Mouse (Mus musculus): ENCODE results near the gene Zfp503. TPM values are rescaled to one million over a fixed set of nuclear protein-coding genes. Genes with fewer than 3 reads are reported as not detected.

Gene Zfp503
- polyA plus RNA-seq, 1 experiment from 2014 or later, result 15.4 TPM

DNA sequence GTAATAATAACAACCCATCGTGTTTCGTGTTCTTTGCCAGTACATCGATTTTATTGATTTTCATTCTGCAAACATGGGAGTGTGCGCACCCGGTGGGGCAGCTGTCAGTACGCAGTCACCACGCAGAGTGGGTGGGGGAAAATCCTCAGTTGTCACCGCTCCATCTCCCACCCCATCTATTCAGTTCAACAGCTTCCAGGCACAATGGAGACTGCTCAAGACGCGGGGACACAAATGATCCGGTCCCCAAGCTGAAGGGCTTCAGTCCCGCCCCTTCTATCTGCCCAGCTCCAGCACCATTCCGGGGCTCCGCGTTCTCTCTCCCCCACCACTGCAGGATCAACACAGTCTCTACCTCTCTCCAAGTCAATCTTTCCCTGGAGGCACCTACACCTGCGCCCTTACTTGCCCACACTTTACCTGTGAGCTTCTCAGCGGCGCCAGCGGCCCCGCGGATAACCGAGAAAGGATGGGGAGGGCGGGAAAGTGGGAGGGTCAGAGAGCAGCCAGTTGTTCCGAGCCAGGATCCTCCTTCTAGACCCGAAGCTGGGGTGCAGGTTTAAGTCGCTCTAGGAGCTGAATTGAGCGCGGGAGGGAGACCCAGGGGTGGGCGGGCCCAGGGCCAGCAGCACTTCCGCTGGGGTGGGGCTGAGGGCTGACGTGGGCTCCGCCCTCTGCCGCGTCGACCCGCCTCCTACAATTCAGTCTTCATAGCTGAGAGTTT lies 5.8 kb upstream of the Zfp503 start:
- Histone ChIP-seq H3K4me2 (replicated peaks; ENCODE audit: low read depth, low read length) (peak overlapping the region; percentile 87), H3K9me3 (ENCODE audit: control insufficient read depth, low read length) (no peaks in the 10 kb centered on the region), H3K27me3 (ENCODE audit: control insufficient read depth, insufficient read depth, low read length) (peaks cover 14% of the 10 kb centered on the region), H3K4me3 (ENCODE audit: low read depth, low read length) (peak overlapping the region; percentile 62), H3K4me1 (replicated peaks; ENCODE audit: control insufficient read depth, insufficient read depth, low read length) (peaks cover 8% of the 10 kb centered on the region), H3K9ac (ENCODE audit: low read depth, low read length) (peak overlapping the region; percentile 77), H3K36me3 (ENCODE audit: control insufficient read depth, insufficient read depth, low read length) (no peaks in the 10 kb centered on the region), H3K27ac (ENCODE audit: low read depth, low read length) (peak overlapping the region; percentile 82)
- ATAC-seq (ENCODE audit: low FRiP score) (peak; percentile 79), DNase-seq (ENCODE audit: low spot score) (peak; percentile 78)
- WGBS, result under 1% methylated on average over 35 of the region's 36 CpGs

- under 1% methylated on average over 44 of the region's 44 CpGs for WGBS
- H3K4me3 ChIP-seq (ENCODE audit: low read depth, low read length), result peak overlapping the region; percentile 62
- ATAC-seq (ENCODE audit: low FRiP score) (no peak), DNase-seq (ENCODE audit: low spot score) (peak; percentile 65)
- H3K9me3 ChIP-seq (ENCODE audit: control insufficient read depth, low read length), result no peaks in the 10 kb centered on the region
- H3K27me3 ChIP-seq (ENCODE audit: control insufficient read depth, insufficient read depth, low read length), result peaks cover 14% of the 10 kb centered on the region
- peak overlapping the region; percentile 87 for H3K4me2 ChIP-seq (replicated peaks; ENCODE audit: low read depth, low read length)
- H3K27ac ChIP-seq (ENCODE audit: low read depth, low read length), result peak overlapping the region; percentile 62
- peak overlapping the region; percentile 49 for H3K9ac ChIP-seq (ENCODE audit: low read depth, low read length)
- no peaks in the 10 kb centered on the region for H3K36me3 ChIP-seq (ENCODE audit: control insufficient read depth, insufficient read depth, low read length)
- H3K4me1 ChIP-seq (replicated peaks; ENCODE audit: control insufficient read depth, insufficient read depth, low read length), result peaks cover 8% of the 10 kb centered on the region
Measured at GRCm38 (mm10) chr14:21994061-21994990, 4.9 kb upstream of the Zfp503 start.

DNA sequence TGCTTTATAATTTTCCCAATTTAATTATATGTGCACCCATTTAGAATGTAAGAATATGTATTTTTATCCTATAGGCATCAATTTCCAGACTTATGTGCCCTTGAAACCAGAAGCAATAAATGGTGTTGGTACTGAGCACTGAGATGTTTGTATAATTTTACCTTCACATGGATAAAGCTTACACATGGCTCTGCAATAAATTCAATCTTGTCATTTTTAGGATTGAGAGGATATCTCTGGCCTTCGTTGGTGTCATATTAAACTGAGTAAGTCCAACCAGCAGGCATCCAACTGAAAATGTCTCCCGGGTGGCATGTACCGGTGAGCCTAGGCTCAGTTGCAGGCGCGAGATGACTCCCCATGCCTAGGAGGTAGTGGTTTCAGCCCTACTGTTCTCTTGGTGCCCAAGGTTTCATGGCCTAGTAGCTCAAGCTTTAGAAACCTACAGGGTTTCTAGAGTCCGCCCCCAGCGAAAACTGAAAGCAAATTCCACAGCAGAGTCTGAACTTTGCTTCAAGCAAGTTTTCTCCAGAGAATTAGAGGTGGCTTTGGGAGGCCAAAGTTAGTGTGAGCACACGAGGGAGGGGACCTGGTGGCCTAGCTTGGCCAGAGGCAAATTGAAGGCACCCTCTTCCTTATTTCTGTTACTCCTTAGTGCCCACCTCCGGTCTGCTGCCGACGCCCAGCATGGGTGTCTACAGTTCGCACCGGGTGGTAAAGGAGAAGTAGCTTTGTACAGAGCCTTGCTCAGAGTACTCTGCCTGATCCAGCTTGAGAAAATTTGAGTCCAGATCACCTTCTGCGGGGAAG lies 4.1 kb upstream of the Zfp503 start:
- Histone ChIP-seq H3K4me2 (replicated peaks; ENCODE audit: low read depth, low read length) (peak overlapping the region; percentile 87), H3K36me3 (ENCODE audit: control insufficient read depth, insufficient read depth, low read length) (no peaks in the 10 kb centered on the region), H3K27me3 (ENCODE audit: control insufficient read depth, insufficient read depth, low read length) (peaks cover 14% of the 10 kb centered on the region), H3K9me3 (ENCODE audit: control insufficient read depth, low read length) (no peaks in the 10 kb centered on the region), H3K4me3 (ENCODE audit: low read depth, low read length) (peak overlapping the region; percentile 62; the same call in 1 of the 2 replicates), H3K4me1 (replicated peaks; ENCODE audit: control insufficient read depth, insufficient read depth, low read length) (peaks cover 8% of the 10 kb centered on the region), H3K9ac (ENCODE audit: low read depth, low read length) (peak overlapping the region; percentile 49; the same call in 1 of the 2 replicates), H3K27ac (ENCODE audit: low read depth, low read length) (peak overlapping the region; percentile 62)
- WGBS, result 4% methylated on average over 14 of the region's 14 CpGs
- DNase-seq (ENCODE audit: low spot score) (peak; percentile 61), ATAC-seq (ENCODE audit: low FRiP score) (no peak)

GRCm38 (mm10) chr14:21992321-21992885 lies 3.0 kb upstream of the Zfp503 start:
- H3K36me3 ChIP-seq (ENCODE audit: control insufficient read depth, insufficient read depth, low read length), result no peaks in the 10 kb centered on the region
- WGBS, result 22% methylated on average over 4 of the region's 4 CpGs
- H3K27ac ChIP-seq (ENCODE audit: low read depth, low read length), result 0 out of 2 replicates have a peak overlapping the region, but pooled peaks have one; percentile 24
- ATAC-seq (ENCODE audit: low FRiP score) (no peak), DNase-seq (ENCODE audit: low spot score) (peak; percentile 35)
- peaks cover 8% of the 10 kb centered on the region for H3K4me1 ChIP-seq (replicated peaks; ENCODE audit: control insufficient read depth, insufficient read depth, low read length)
- H3K4me3 ChIP-seq (ENCODE audit: low read depth, low read length), result peak overlapping the region; percentile 94
- H3K9ac ChIP-seq (ENCODE audit: low read depth, low read length), result peak overlapping the region; percentile 37
- no peaks in the 10 kb centered on the region for H3K9me3 ChIP-seq (ENCODE audit: control insufficient read depth, low read length)
- H3K4me2 ChIP-seq (replicated peaks; ENCODE audit: low read depth, low read length), result peak overlapping the region; percentile 83
- H3K27me3 ChIP-seq (ENCODE audit: control insufficient read depth, insufficient read depth, low read length), result peaks cover 14% of the 10 kb centered on the region

DNA sequence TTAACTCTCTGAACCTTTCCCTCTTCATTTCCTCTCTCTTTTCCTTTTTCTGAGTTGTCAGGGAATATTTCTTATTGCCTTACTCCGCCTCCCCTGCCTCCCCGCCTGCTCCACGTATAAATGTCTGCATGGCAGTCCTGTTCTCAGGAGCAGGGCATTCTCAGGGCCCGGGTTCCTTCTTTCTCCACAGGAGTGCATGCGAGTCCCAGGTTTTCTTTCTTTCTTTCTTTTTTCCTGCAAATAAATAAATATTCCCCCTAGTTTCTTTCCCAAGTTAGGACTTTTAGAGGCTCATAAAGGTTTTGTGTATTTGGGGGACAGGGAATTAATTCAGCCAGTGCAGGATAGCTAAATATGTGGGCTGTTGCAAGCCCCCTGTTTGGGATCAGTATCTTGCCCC lies 2.5 kb upstream of the Zfp503 start:
- Histone ChIP-seq H3K4me3 (ENCODE audit: low read depth, low read length) (peak overlapping the region; percentile 94), H3K9ac (ENCODE audit: low read depth, low read length) (peak overlapping the region; percentile 37), H3K4me2 (replicated peaks; ENCODE audit: low read depth, low read length) (peak overlapping the region; percentile 83), H3K27ac (ENCODE audit: low read depth, low read length) (0 out of 2 replicates have a peak overlapping the region, but pooled peaks have one; percentile 24), H3K36me3 (ENCODE audit: control insufficient read depth, insufficient read depth, low read length) (no peaks in the 10 kb centered on the region), H3K4me1 (replicated peaks; ENCODE audit: control insufficient read depth, insufficient read depth, low read length) (peaks cover 8% of the 10 kb centered on the region), H3K9me3 (ENCODE audit: control insufficient read depth, low read length) (no peaks in the 10 kb centered on the region), H3K27me3 (ENCODE audit: control insufficient read depth, insufficient read depth, low read length) (peaks cover 14% of the 10 kb centered on the region)
- 5% methylated on average over 5 of the region's 5 CpGs for WGBS
- peak; percentile 37 for DNase-seq (ENCODE audit: low spot score)
- no peak for ATAC-seq (ENCODE audit: low FRiP score)

DNA sequence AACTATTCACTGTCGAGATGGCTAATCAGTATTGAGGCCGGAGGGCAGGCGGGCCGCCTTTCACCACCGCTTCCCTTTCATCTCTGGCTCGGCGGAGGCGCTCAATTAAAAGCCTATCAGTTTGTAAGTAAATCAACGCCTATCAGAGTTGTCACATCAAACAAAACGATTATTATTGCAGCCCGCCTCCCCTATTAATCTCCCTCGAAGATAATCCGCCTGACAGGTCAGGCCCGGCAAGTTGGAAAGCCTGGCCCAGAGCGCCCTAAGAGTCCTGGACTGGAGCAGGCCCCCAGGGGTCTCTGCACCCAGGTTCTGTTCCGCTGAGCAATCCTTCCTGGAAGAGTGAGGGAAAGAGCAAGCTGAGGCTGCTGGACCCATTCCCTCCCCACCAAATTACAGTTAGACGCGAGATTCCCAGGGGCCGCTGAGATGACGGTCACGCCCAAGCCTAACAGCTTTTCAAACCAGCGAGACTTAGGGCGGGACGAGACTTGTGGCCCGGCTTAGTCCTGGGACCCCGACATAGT lies 1.9 kb upstream of the Zfp503 start:
- peaks cover 8% of the 10 kb centered on the region for H3K4me1 ChIP-seq (replicated peaks; ENCODE audit: control insufficient read depth, insufficient read depth, low read length)
- H3K9me3 ChIP-seq (ENCODE audit: control insufficient read depth, low read length), result no peaks in the 10 kb centered on the region
- H3K4me3 ChIP-seq (ENCODE audit: low read depth, low read length), result peak overlapping the region; percentile 94
- DNase-seq (ENCODE audit: low spot score) (peak; percentile 83), ATAC-seq (ENCODE audit: low FRiP score) (peak; percentile 13; the same call in 1 of the 2 replicates)
- no peaks in the 10 kb centered on the region for H3K36me3 ChIP-seq (ENCODE audit: control insufficient read depth, insufficient read depth, low read length)
- WGBS, result under 1% methylated on average over 26 of the region's 26 CpGs
- H3K27ac ChIP-seq (ENCODE audit: low read depth, low read length), result peak overlapping the region; percentile 74
- H3K4me2 ChIP-seq (replicated peaks; ENCODE audit: low read depth, low read length), result peak overlapping the region; percentile 83
- peaks cover 14% of the 10 kb centered on the region; the same call in 1 of the 2 replicates for H3K27me3 ChIP-seq (ENCODE audit: control insufficient read depth, insufficient read depth, low read length)
- H3K9ac ChIP-seq (ENCODE audit: low read depth, low read length), result peak overlapping the region; percentile 27; the same call in 1 of the 2 replicates

DNA sequence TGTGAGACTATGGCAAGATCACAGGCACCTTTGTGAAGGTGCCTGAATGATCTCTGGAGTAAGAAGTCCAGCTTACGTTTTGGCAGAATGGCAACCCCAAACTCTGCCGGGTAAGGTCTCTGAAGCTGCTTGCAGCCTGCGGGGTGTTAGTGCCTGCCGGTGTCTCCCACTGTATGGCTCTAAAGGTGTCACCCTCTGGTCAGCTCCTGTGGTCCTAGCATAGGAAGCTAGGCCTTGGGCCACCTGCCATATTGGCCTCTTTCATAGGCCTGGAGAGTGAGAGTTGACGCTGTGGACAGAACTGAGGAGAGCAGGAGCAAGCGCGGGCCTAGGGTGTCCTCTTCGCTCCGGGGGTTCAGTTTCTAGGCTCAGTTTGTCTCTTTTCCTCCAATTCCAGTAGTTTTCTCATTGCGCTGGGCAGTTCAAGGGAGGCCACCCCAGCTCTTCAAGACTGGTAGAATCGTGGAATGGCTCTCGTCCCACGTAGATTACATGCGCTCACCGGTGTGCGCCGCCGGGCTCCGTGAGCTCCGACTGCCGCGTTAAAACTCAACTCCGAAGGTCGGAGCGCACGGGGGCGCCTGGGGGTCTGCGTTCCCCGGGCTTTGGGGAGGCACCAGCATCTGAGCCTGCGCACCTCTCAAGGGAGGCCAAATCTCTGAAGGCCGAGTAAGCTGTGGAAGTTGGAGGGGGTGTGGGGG lies 1.1 kb upstream of the Zfp503 start:
- H3K4me3 ChIP-seq (ENCODE audit: low read depth, low read length), result peak overlapping the region; percentile 94
- peak overlapping the region; percentile 69 for H3K9ac ChIP-seq (ENCODE audit: low read depth, low read length)
- H3K4me1 ChIP-seq (replicated peaks; ENCODE audit: control insufficient read depth, insufficient read depth, low read length), result peaks cover 8% of the 10 kb centered on the region
- peak overlapping the region; percentile 74 for H3K27ac ChIP-seq (ENCODE audit: low read depth, low read length)
- H3K4me2 ChIP-seq (replicated peaks; ENCODE audit: low read depth, low read length), result peak overlapping the region; percentile 83
- ATAC-seq (ENCODE audit: low FRiP score) (no peak), DNase-seq (ENCODE audit: low spot score) (peak; percentile 73)
- no peaks in the 10 kb centered on the region for H3K9me3 ChIP-seq (ENCODE audit: control insufficient read depth, low read length)
- H3K36me3 ChIP-seq (ENCODE audit: control insufficient read depth, insufficient read depth, low read length), result 0 out of 2 replicates have a peak, but pooled peaks cover under 1% of the 10 kb centered on the region
- H3K27me3 ChIP-seq (ENCODE audit: control insufficient read depth, insufficient read depth, low read length), result peaks cover 14% of the 10 kb centered on the region; the same call in 1 of the 2 replicates
- 2% methylated on average over 31 of the region's 31 CpGs for WGBS
